Mouse (Mus musculus): ENCODE results near the gene Wdr11.

- TF ChIP-seq CTCF (IDR thresholded peaks at IDR 0.05; ENCODE audit: extremely low read depth, insufficient read length, insufficient replicate concordance, low read depth, low read length) (no peak), POLR2A (IDR thresholded peaks at IDR 0.05; ENCODE audit: low read depth, low read length) (no peak)
Observed at GRCm38 (mm10) chr7:129651781-129652180, 60.1 kb downstream of the Wdr11 start.
